ENCODE assay signal across 7 mouse cellular contexts in genomic region chr4:142065270-142065669, GRCm38 (mm10). TPM values are rescaled to one million over a fixed set of nuclear protein-coding genes. Genes with fewer than 3 reads are reported as not detected.
A peak's percentile ranks its signal among the peaks of the same experiment; 100 is the strongest.
DNase-seq lines count a peak whose midpoint lies in the region; ATAC-seq and TF ChIP-seq lines count a peak whose summit lies in the region.

No protein-coding gene starts in this region.

- H3K4me3 ChIP-seq in ES-Bruce4 (ENCODE audit: low read depth, low read length), result no peak overlapping the region
- H3K4me3 ChIP-seq in ES-E14 (ENCODE audit: insufficient read depth in 1 of 2, low read depth in 1 of 2, low read length in 2 of 2, poor library complexity in 1 of 2, severe bottlenecking in 1 of 2), result 0 out of 4 replicates have a peak overlapping the region, but pooled peaks of 1 of the 2 experiments have one; percentile 6
- no peak overlapping the region for H3K4me3 ChIP-seq in lung, embryonic 16.5 days (ENCODE audit: low read length)
- no peak overlapping the region for H3K4me3 ChIP-seq in hindbrain, embryonic 14.5 days (replicated peaks; ENCODE audit: low read length)

- H3K4me1 ChIP-seq in ES-Bruce4 (ENCODE audit: control insufficient read depth, insufficient read depth, low read length) (peaks cover 36% of the 10 kb centered on the region), ES-E14 (ENCODE audit: control insufficient read depth in 2 of 2, insufficient read depth in 2 of 2, low read length in 2 of 2, poor library complexity in 1 of 2) (peaks cover 51 to 62% of the 10 kb centered on the region in 2 experiments)
- peaks cover 34% of the 10 kb centered on the region for H3K4me1 ChIP-seq in lung, embryonic 16.5 days (replicated peaks; ENCODE audit: control insufficient read depth, insufficient read depth, low read length)
- peaks cover 3% of the 10 kb centered on the region; the same call in 1 of the 2 replicates for H3K4me1 ChIP-seq in hindbrain, embryonic 14.5 days (replicated peaks; ENCODE audit: control insufficient read depth, insufficient read depth, low read length)

- no peak for TF ChIP-seq POLR2A in ES-Bruce4 (IDR thresholded peaks at IDR 0.05; ENCODE audit: insufficient read depth, low read length)

- H3K9me3 ChIP-seq in ES-Bruce4 (replicated peaks; ENCODE audit: control insufficient read depth, insufficient read depth, low read length, poor library complexity, severe bottlenecking), result no peaks in the 10 kb centered on the region
- no peaks in the 10 kb centered on the region for H3K9me3 ChIP-seq in ES-E14 (ENCODE audit: control insufficient read depth, insufficient read depth, low read depth, low read length)
- no peaks in the 10 kb centered on the region for H3K9me3 ChIP-seq in lung, embryonic 16.5 days (ENCODE audit: control insufficient read depth, low read length)
- H3K9me3 ChIP-seq in hindbrain, embryonic 14.5 days (ENCODE audit: control insufficient read depth, low read length), result no peaks in the 10 kb centered on the region

- H3K27ac ChIP-seq in ES-Bruce4 (ENCODE audit: insufficient read depth, low read length), result peak overlapping the region; percentile 87
- peak overlapping the region; percentile 73 for H3K27ac ChIP-seq in ES-E14 (ENCODE audit: insufficient read depth, low read depth, low read length, poor library complexity, severe bottlenecking)
- H3K27ac ChIP-seq in lung, embryonic 16.5 days (ENCODE audit: low read length), result peak overlapping the region; percentile 85
- H3K27ac ChIP-seq in hindbrain, embryonic 14.5 days, result no peak overlapping the region

- peak overlapping the region; percentile 15; the same call in 1 of the 2 replicates for H3K4me2 ChIP-seq in lung, embryonic 16.5 days (ENCODE audit: low read depth, low read length)
- H3K4me2 ChIP-seq in hindbrain, embryonic 14.5 days (replicated peaks), result no peak overlapping the region

- H3K27me3 ChIP-seq in ES-Bruce4 (ENCODE audit: control insufficient read depth, insufficient read depth, low read length, poor library complexity, severe bottlenecking), result no peaks in the 10 kb centered on the region
- no peaks in the 10 kb centered on the region for H3K27me3 ChIP-seq in lung, embryonic 16.5 days (ENCODE audit: control insufficient read depth, insufficient read depth, low read depth, low read length)
- H3K27me3 ChIP-seq in hindbrain, embryonic 14.5 days (ENCODE audit: control insufficient read depth, insufficient read depth, low read length), result 0 out of 2 replicates have a peak, but pooled peaks cover 3% of the 10 kb centered on the region

- ATAC-seq in lung, embryonic 16.5 days (ENCODE audit: low read depth), result peak; percentile 34; the same call in 1 of the 2 replicates
- no peak for ATAC-seq in hindbrain, embryonic 14.5 days (ENCODE audit: low FRiP score)

- H3K36me3 ChIP-seq in ES-Bruce4 (ENCODE audit: control insufficient read depth, insufficient read depth, low read length, poor library complexity, severe bottlenecking) (no peaks in the 10 kb centered on the region), ES-E14 (ENCODE audit: control insufficient read depth, insufficient read depth, low read length, poor library complexity, severe bottlenecking) (no peaks in the 10 kb centered on the region)
- no peaks in the 10 kb centered on the region for H3K36me3 ChIP-seq in lung, embryonic 16.5 days (ENCODE audit: control insufficient read depth, insufficient read depth, low read length)
- no peaks in the 10 kb centered on the region for H3K36me3 ChIP-seq in hindbrain, embryonic 14.5 days (replicated peaks; ENCODE audit: control insufficient read depth, insufficient read depth)

- H3K9ac ChIP-seq in ES-Bruce4 (ENCODE audit: low read depth, poor library complexity, severe bottlenecking) (peak overlapping the region; percentile 46; the same call in 1 of the 2 replicates), ES-E14 (ENCODE audit: insufficient read depth, low read depth, low read length, poor library complexity, severe bottlenecking) (no peak overlapping the region)
- H3K9ac ChIP-seq in lung, embryonic 16.5 days (ENCODE audit: low read length), result no peak overlapping the region
- no peak overlapping the region for H3K9ac ChIP-seq in hindbrain, embryonic 14.5 days

- DNase-seq in ES-E14 (ENCODE audit: low read depth, low spot score), result no peak
- DNase-seq in heart, postnatal 36 days, result peak; percentile 54 to 57
- no peak for DNase-seq in right cerebral cortex, postnatal 25 days
- no peak for DNase-seq in cerebellum, adult 8-10 months
- DNase-seq in hindbrain, embryonic 14.5 days (ENCODE audit: low spot score), result no peak

- intact Hi-C loops in heart, postnatal 36 days (cut with DNase I), result no loop called here

- TF ChIP-seq EP300 in ES-Bruce4 (IDR thresholded peaks at IDR 0.05; ENCODE audit: insufficient read depth, low read depth, low read length), result peak; percentile 95

- WGBS in lung, embryonic 16.5 days, result 42% methylated on average over 8 of the region's 8 CpGs
- 74% methylated on average over 8 of the region's 8 CpGs for whole genome bisulfite sequencing in hindbrain, embryonic 14.5 days

- in situ Hi-C loops in ES-E14 (cut with MboI; ENCODE audit: low sequenced_read_pairs in 2 of 2, unreplicated experiment in 2 of 2), result no loop called here

- TF ChIP-seq CTCF in ES-Bruce4 (IDR thresholded peaks at IDR 0.05; ENCODE audit: low read depth, low read length), result no peak

TF ChIP-seq in ES-E14, 5 proteins besides CTCF, POLR2A, EP300 and RAD21:
- no peak for TF ChIP-seq ZC3H11A (IDR thresholded peaks at IDR 0.05; ENCODE audit: borderline replicate concordance, low read depth, low read length)
- 0 out of 2 replicates have a peak, but pooled peaks have one; percentile 26 for TF ChIP-seq MAFK (IDR thresholded peaks at IDR 0.05; ENCODE audit: insufficient read depth, low read depth, low read length)
- no peak for TF ChIP-seq HCFC1 (IDR thresholded peaks at IDR 0.05; ENCODE audit: borderline replicate concordance, insufficient read depth, low read length)
- 0 out of 2 replicates have a peak, but pooled peaks have one; percentile 27 for TF ChIP-seq CHD2 (IDR thresholded peaks at IDR 0.05; ENCODE audit: low read depth, low read length)
- no peak for TF ChIP-seq ZNF384 (IDR thresholded peaks at IDR 0.05; ENCODE audit: low read depth, low read length)

RNA-seq across cellular contexts. Expression of gene Tmem51, which starts 18.8 kb away (rescaled TPM):
- 16.8 and 18.9 TPM in 2 replicates for polyA plus RNA-seq in ES-Bruce4 (2011; ENCODE audit: insufficient read depth, insufficient read length, low read depth, missing spikeins)
- 13.6 and 24.0 TPM in 2 replicates for total RNA-seq in ES-E14 (2012; rRNA removed)
- 1 to 10 TPM; 5.1 to 5.2 TPM for total RNA-seq in heart, postnatal 36 days (2021)
- polyA plus RNA-seq in lung, embryonic 16.5 days (2015; fragmentation: Nextera tagmentation; extraction: Ambion mirVana), result 25.7 and 26.0 TPM in 2 replicates
- polyA plus RNA-seq in hindbrain, embryonic 14.5 days (2014; fragmentation: Nextera tagmentation; extraction: Ambion mirVana), result 6.5 and 6.6 TPM in 2 replicates

RNA-seq across cellular contexts. Expression of gene Fhad1, which starts 50.4 kb away (rescaled TPM):
- polyA plus RNA-seq in ES-Bruce4 (2011; ENCODE audit: insufficient read depth, insufficient read length, low read depth, missing spikeins), result 1.5 and 2.1 TPM in 2 replicates
- total RNA-seq in ES-E14 (2012; rRNA removed), result 0.49 and 0.74 TPM in 2 replicates
- not detected for total RNA-seq in heart, postnatal 36 days (2021)
- 3.2 and 3.3 TPM in 2 replicates for polyA plus RNA-seq in lung, embryonic 16.5 days (2015; fragmentation: Nextera tagmentation; extraction: Ambion mirVana)
- polyA plus RNA-seq in hindbrain, embryonic 14.5 days (2014; fragmentation: Nextera tagmentation; extraction: Ambion mirVana), result 3.6 and 5.4 TPM in 2 replicates

Comparison
In these comparisons a context has a peak if more than half of its experiments do, and no peak if none do; other contexts are left out.
1. DNase-seq: peak in heart, postnatal 36 days (2 of 2); none in ES-E14 (single experiment), right cerebral cortex, postnatal 25 days (single experiment), cerebellum, adult 8-10 months (single experiment) and hindbrain, embryonic 14.5 days (single experiment).